Mouse (Mus musculus): ENCODE results near the gene Magi2.

Magi2 gene

GRCm38 (mm10) chr5:19745376-19745775 is 518.5 kb downstream of the Magi2 start:
- intact Hi-C loops (cut with DNase I) = no loop called here

- intact Hi-C loops (cut with DNase I) = no loop called here
These were observed 519.1 kb downstream of the Magi2 start for GRCm38 (mm10) chr5:19745916-19746315.

- intact Hi-C loops (cut with DNase I) = no loop called here
These were observed 520.2 kb downstream of the Magi2 start for GRCm38 (mm10) chr5:19746865-19747514.

GRCm38 (mm10) chr5:19747631-19748030 is 520.8 kb downstream of the Magi2 start:
- intact Hi-C loops (cut with DNase I) = no loop called here

GRCm38 (mm10) chr5:19779224-19779623 is 552.4 kb downstream of the Magi2 start:
- intact Hi-C loops (cut with DNase I) = no loop called here

- intact Hi-C loops (cut with DNase I) = no loop called here
These were observed 553.2 kb downstream of the Magi2 start for GRCm38 (mm10) chr5:19780076-19780475.

GRCm38 (mm10) chr5:19785320-19785719 is 558.5 kb downstream of the Magi2 start:
- intact Hi-C loops (cut with DNase I) = no loop called here

GRCm38 (mm10) chr5:19787522-19788144 is 560.8 kb downstream of the Magi2 start:
- intact Hi-C loops (cut with DNase I) = no loop called here

GRCm38 (mm10) chr5:19803052-19803769 is 576.4 kb downstream of the Magi2 start:
- intact Hi-C loops (cut with DNase I) = no loop called here

GRCm38 (mm10) chr5:19822502-19822901 is 595.7 kb downstream of the Magi2 start:
- intact Hi-C loops (cut with DNase I) = no loop called here

GRCm38 (mm10) chr5:19825943-19826342 is 599.1 kb downstream of the Magi2 start:
- intact Hi-C loops (cut with DNase I) = no loop called here

GRCm38 (mm10) chr5:19829341-19829740 is 602.5 kb downstream of the Magi2 start:
- intact Hi-C loops (cut with DNase I) = no loop called here

GRCm38 (mm10) chr5:19862854-19863253 is 636.0 kb downstream of the Magi2 start:
- intact Hi-C loops (cut with DNase I) = no loop called here

GRCm38 (mm10) chr5:19870406-19870805 is 643.6 kb downstream of the Magi2 start:
- intact Hi-C loops (cut with DNase I) = no loop called here

- intact Hi-C loops (cut with DNase I) = no loop called here
These were observed 664.9 kb downstream of the Magi2 start for GRCm38 (mm10) chr5:19891693-19892092.

- intact Hi-C loops (cut with DNase I) = no loop called here
These were observed 669.1 kb downstream of the Magi2 start for GRCm38 (mm10) chr5:19895893-19896292.

- intact Hi-C loops (cut with DNase I) = no loop called here
These were observed 674.8 kb downstream of the Magi2 start for GRCm38 (mm10) chr5:19901625-19902024.

GRCm38 (mm10) chr5:19906636-19907035 is 679.8 kb downstream of the Magi2 start:
- intact Hi-C loops (cut with DNase I) = no loop called here

- intact Hi-C loops (cut with DNase I) = no loop called here
These were observed 680.6 kb downstream of the Magi2 start for GRCm38 (mm10) chr5:19907381-19907982.

GRCm38 (mm10) chr5:19907983-19908705 is 681.3 kb downstream of the Magi2 start:
- intact Hi-C loops (cut with DNase I) = no loop called here

- intact Hi-C loops (cut with DNase I) = no loop called here
These were observed 681.8 kb downstream of the Magi2 start for GRCm38 (mm10) chr5:19908706-19909060.

GRCm38 (mm10) chr5:19909071-19909470 is 682.2 kb downstream of the Magi2 start:
- intact Hi-C loops (cut with DNase I) = no loop called here
